Mouse (Mus musculus) liver, adult 2 months (tissue): ENCODE results near the gene Ap2a1.

ENCODE experiments used
- CTCF ChIP-seq: fragments of 200-500 bp; IDR thresholded peaks from 2 replicates; pipeline ENCODE4 v1.5.1; 2011; ENCODE audit warnings: low read depth, low read length, control low read depth
- POLR2A ChIP-seq: fragments of 200-500 bp; IDR thresholded peaks from 2 replicates; pipeline ENCODE4 v1.6.1; 2011; ENCODE audit warnings: low read length, control low read depth; ENCODE audit not compliant: insufficient read depth; ENCODE audit errors: extremely low read depth

- TF ChIP-seq POLR2A (no peak), CTCF (no peak)
Measured at GRCm38 (mm10) chr7:44852259-44853027, 76.9 kb downstream of the Ap2a1 start.
